Mouse (Mus musculus) neural tube, embryonic 13.5 days (tissue): ENCODE measurements around the gene Dync2li1. TPM values are rescaled to one million over a fixed set of nuclear protein-coding genes. Genes with fewer than 3 reads are reported as not detected.

Source experiments
- ATAC-seq: fragments of 200-750 bp; cut with Nextera tagmentation; 2 replicates; pipeline ENCODE4 v1.8.0; 2017; ENCODE audit warnings: low read depth, mild to moderate bottlenecking, moderate TSS enrichment, moderate library complexity
- H3K27ac ChIP-seq: fragments of 300-500 bp; sonication (generic); replicated peaks from 2 replicates; pipeline ENCODE4 v1.5.1; 2015; ENCODE audit warnings: moderate library complexity, mild to moderate bottlenecking, inconsistent platforms
- H3K27me3 ChIP-seq: fragments of 300-500 bp; sonication (generic); 2 replicates; pipeline ENCODE4 v1.6.1; 2015; ENCODE audit warnings: mild to moderate bottlenecking, inconsistent platforms
- H3K36me3 ChIP-seq: fragments of 300-500 bp; sonication (generic); 2 replicates; pipeline ENCODE4 v1.6.1; 2015; ENCODE audit warnings: mild to moderate bottlenecking, inconsistent platforms
- H3K4me1 ChIP-seq: fragments of 300-500 bp; sonication (generic); replicated peaks from 2 replicates; pipeline ENCODE4 v1.6.1; 2015; ENCODE audit warnings: inconsistent platforms
- H3K4me2 ChIP-seq: fragments of 300-500 bp; sonication (generic); 2 replicates; pipeline ENCODE4 v1.6.1; 2015; ENCODE audit warnings: inconsistent platforms, mild to moderate bottlenecking, moderate library complexity
- H3K4me3 ChIP-seq: fragments of 300-500 bp; sonication (generic); 2 replicates; pipeline ENCODE4 v1.5.1; 2015; ENCODE audit warnings: mild to moderate bottlenecking, inconsistent platforms
- H3K9ac ChIP-seq: fragments of 300-500 bp; sonication (generic); 2 replicates; pipeline ENCODE4 v1.6.1; 2015; ENCODE audit warnings: moderate library complexity, mild to moderate bottlenecking, inconsistent platforms
- H3K9me3 ChIP-seq: fragments of 300-500 bp; sonication (generic); 2 replicates; pipeline ENCODE4 v1.6.1; 2016; ENCODE audit warnings: inconsistent platforms
- WGBS: fragments of 180-500 bp; shearing (Covaris S2); methylation state at CpG from one replicate; pipeline ENCODE4 v1.1.7; 2015; 5-methylcytosine and 5-hydroxymethylcytosine counted together
- polyA plus RNA-seq: library from polyadenylated mRNA; unstranded; fragments of >200 nt; fragmentation: Nextera tagmentation; extraction: Ambion mirVana; gene quantifications from 2 replicates; pipeline ENCODE4 v1.2.1, GENCODE M21; 2015

The Dync2li1 gene
- polyA plus RNA-seq, 1 experiment from 2014 or later = 30.6 TPM

GRCm38 (mm10) chr17:84596501-84596900 lies 29.8 kb upstream of the Dync2li1 start:
- 49% methylated on average over 7 of the region's 7 CpGs for WGBS
- Histone ChIP-seq H3K4me3 (no peak overlapping the region), H3K9ac (no peak overlapping the region)

DNA sequence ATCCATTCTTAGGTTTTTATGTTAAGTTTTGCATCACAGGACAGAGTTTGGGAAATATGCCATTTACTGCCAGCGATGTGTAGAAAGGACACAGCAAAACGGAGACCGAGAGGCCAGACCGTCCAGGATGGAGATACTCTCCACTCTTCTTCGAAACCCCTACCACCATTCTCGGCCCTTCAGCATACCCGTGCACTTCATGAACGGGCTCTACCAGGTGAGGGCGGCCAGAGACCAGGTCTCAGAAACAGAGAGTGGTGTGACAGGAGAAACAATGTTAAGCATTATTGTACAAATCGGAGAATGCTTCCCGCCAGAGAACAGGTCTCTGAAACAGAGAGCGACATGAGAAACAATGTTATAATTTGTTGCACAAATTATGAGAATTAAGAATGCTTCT lies 28.4 kb upstream of the Dync2li1 start:
- WGBS = 93% methylated on average over 12 of the region's 12 CpGs

More at GRCm38 (mm10) chr17:84596501-84596900, 29.8 kb upstream of the Dync2li1 start:
- Histone ChIP-seq H3K4me2 (peak overlapping the region; percentile 29; the same call in 1 of the 2 replicates), H3K9me3 (no peaks in the 10 kb centered on the region), H3K27ac (no peak overlapping the region), H3K4me1 (peaks cover 8% of the 10 kb centered on the region; the same call in 1 of the 2 replicates), H3K36me3 (0 out of 2 replicates have a peak, but pooled peaks cover 4% of the 10 kb centered on the region), H3K27me3 (no peaks in the 10 kb centered on the region)
- ATAC-seq = no peak

DNA sequence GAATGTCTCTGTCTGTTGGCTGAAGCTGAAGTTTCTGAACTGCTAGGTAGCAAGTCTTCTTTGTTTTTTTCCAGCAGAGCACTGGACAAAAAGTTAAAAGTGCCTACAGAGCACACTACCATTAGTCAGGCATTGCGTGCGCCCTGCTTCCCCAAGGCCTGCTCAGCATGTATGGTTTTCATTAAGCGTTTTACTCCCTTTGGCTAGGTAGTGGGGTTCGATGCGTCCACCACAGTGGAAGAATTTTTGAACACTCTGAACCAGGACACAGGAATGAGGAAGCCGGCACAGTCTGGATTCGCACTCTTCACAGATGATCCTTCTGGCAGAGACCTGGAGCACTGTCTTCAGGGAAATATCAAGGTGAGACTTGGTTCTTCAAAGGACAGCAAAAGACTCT lies 27.4 kb upstream of the Dync2li1 start:
- Histone ChIP-seq H3K9me3 (no peaks in the 10 kb centered on the region), H3K4me1 (peaks cover 8% of the 10 kb centered on the region; the same call in 1 of the 2 replicates), H3K9ac (no peak overlapping the region), H3K36me3 (no peaks in the 10 kb centered on the region), H3K4me3 (no peak overlapping the region), H3K27ac (no peak overlapping the region), H3K4me2 (no peak overlapping the region), H3K27me3 (no peaks in the 10 kb centered on the region)
- WGBS = 89% methylated on average over 7 of the region's 7 CpGs
- no peak for ATAC-seq

More for the DNA sequence above, 28.4 kb upstream of the Dync2li1 start:
- Histone ChIP-seq H3K27ac (no peak overlapping the region), H3K4me1 (peaks cover 8% of the 10 kb centered on the region; the same call in 1 of the 2 replicates), H3K4me3 (no peak overlapping the region), H3K9me3 (no peaks in the 10 kb centered on the region), H3K27me3 (no peaks in the 10 kb centered on the region), H3K4me2 (no peak overlapping the region), H3K9ac (no peak overlapping the region), H3K36me3 (no peaks in the 10 kb centered on the region)
- no peak for ATAC-seq

DNA sequence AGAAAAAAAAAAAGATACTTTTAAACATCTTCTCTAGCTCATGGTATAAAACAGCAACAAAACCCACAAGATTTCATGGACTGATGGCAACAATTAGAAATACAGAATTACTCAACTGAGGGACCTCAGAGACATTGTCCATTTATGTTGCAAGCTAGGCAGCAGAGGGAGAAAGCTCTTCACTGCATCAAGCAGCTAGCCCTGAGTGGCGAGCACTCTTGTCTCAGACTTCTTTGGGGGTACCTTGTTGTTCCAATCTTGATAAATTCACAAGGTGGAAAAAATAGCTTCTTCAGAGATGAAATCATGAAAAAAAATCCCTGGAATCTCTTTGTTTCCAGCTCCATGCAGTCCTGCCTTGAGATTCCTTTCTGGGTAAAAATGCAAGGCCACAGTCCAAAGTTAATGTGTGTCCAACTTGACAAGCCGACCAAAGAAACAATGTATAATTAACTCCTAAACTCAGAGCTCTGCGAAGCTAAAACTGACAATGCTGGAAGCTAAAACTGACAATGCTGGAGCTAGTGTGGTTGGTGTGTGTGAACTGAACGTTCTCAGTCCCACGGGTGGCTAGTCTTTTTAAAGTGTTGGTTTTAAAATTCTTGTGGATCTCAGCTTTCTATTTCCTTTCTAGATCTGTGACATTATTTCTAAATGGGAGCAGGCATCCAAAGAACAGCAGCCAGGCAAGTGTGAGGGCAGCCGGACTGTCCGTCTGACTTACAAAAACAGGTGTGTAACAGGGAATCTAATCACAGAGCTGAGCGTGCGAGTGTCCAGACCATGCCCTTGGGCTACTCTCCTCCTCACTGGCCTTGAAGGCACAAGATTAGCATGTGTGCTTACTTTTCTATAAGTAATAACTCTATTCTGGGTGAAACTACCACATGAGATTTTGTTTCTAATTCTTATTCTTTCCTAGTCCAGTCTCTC lies 26.0 kb upstream of the Dync2li1 start:
- WGBS = 80% methylated on average over 9 of the region's 9 CpGs
- no peak overlapping the region for H3K9ac ChIP-seq
- no peak overlapping the region for H3K4me2 ChIP-seq
- H3K9me3 ChIP-seq = no peaks in the 10 kb centered on the region
- H3K27ac ChIP-seq = no peak overlapping the region
- ATAC-seq = no peak
- peaks cover 8% of the 10 kb centered on the region; the same call in 1 of the 2 replicates for H3K4me1 ChIP-seq
- no peak overlapping the region for H3K4me3 ChIP-seq
- H3K36me3 ChIP-seq = no peaks in the 10 kb centered on the region
- no peaks in the 10 kb centered on the region for H3K27me3 ChIP-seq

DNA sequence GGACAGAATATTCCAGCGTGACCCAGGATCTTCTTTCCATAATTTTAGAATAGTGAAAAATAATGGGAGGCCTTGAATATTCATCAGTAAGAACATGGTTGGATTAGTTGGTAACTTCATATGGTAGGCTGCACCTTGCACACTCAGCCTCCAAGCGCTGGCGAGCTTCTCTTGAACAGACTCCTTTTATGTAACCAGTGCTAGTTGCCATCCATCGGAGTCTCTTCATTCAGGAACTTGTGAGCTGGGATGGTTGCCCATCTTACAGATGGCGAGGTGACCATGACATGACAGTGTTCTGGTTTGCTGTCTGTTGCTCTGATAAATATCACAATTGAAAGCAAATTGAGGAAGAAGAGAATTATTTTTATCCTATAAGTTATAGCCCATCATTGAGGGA lies 24.5 kb upstream of the Dync2li1 start:
- Histone ChIP-seq H3K27ac (no peak overlapping the region), H3K4me1 (no peaks in the 10 kb centered on the region), H3K9me3 (no peaks in the 10 kb centered on the region), H3K27me3 (no peaks in the 10 kb centered on the region), H3K4me2 (no peak overlapping the region), H3K4me3 (no peak overlapping the region), H3K36me3 (no peaks in the 10 kb centered on the region), H3K9ac (no peak overlapping the region)
- WGBS = 93% methylated on average over 5 of the region's 5 CpGs
- ATAC-seq = no peak

DNA sequence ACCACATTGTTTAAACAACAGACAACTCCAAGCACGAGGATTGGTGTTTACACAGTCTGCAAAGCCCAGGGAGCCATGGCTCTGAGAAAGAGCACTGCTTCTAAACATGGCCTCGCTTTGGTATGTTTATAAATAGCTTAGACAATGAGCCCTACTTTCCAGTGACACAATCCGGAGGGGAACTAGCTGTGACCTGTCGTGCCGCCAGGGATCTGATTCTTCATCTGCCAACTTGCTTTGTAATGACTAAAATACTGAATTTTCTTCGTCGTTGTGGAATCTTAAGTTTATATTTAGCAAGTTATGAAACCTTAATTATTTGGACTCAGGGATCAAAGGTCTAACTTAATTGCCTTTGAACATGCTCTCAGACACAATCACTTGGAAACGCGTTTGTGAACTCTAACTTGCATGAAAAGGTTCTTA lies 23.1 kb upstream of the Dync2li1 start:
- H3K4me2 ChIP-seq = no peak overlapping the region
- ATAC-seq = no peak
- 78% methylated on average over 9 of the region's 9 CpGs for WGBS
- H3K9ac ChIP-seq = no peak overlapping the region
- no peaks in the 10 kb centered on the region for H3K36me3 ChIP-seq
- H3K9me3 ChIP-seq = no peaks in the 10 kb centered on the region
- no peak overlapping the region for H3K27ac ChIP-seq
- no peaks in the 10 kb centered on the region for H3K4me1 ChIP-seq
- H3K27me3 ChIP-seq = no peaks in the 10 kb centered on the region
- no peak overlapping the region for H3K4me3 ChIP-seq

DNA sequence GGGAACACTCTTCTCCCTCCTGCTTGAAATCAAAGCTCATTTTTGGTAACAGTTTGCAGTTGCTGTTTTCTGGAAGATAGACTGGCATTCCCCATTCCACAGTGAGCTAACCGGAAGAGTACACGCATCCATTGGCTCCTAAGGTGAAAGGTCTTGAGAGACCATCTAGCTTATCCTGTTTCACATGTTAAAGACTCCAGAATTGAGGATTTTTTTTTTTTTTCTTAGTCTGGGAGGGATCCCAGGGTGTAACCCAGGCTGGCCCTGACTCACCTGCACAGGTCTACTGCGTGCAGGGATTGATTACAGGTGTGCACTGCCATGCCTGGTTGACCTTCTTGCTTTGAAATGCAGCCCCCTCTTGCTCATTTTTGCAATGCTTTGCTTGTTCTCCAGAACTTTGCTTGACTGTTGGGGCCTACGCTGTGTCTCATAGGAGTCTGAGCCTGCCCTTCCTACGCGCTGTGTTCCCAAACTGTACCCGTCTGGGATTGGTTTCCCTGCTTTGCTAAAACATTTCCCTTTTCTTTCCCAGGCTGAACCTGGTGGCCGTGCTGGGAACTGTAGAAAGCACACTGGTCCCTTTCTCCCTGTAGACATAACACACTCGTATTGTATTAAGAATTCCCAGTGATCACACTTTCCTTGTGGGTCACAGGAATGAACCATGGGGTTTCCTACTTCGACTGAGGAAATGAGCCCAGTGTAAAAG lies 22.4 kb upstream of the Dync2li1 start:
- Histone ChIP-seq H3K9ac (no peak overlapping the region), H3K9me3 (no peaks in the 10 kb centered on the region), H3K4me2 (no peak overlapping the region), H3K36me3 (no peaks in the 10 kb centered on the region), H3K27ac (no peak overlapping the region), H3K4me3 (no peak overlapping the region), H3K4me1 (no peaks in the 10 kb centered on the region), H3K27me3 (no peaks in the 10 kb centered on the region)
- ATAC-seq = no peak
- 95% methylated on average over 10 of the region's 10 CpGs for WGBS

DNA sequence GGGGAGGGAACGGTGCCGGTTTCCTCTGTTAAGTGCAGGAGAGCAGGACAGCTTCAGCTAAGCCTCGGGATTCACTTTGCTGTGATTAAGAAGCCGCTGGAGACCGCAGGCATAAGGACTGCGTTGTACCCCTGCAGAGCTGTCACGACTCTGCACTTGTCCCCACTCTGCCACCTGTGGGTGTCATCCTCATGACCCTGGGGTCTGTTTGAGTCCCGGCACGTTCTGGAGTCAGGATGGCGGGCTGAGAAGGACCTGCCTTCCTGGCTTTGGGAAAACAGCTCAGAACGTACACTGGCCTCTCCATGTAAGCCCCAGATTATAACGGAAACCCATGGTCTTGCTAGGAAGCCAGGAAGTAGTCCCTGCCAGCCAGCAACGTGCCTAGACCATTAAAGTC lies 19.3 kb upstream of the Dync2li1 start:
- H3K4me1 ChIP-seq = peaks cover 2% of the 10 kb centered on the region; the same call in 1 of the 2 replicates
- WGBS = 65% methylated on average over 13 of the region's 13 CpGs
- H3K4me3 ChIP-seq = no peak overlapping the region
- H3K27ac ChIP-seq = no peak overlapping the region
- no peak overlapping the region for H3K9ac ChIP-seq
- ATAC-seq = no peak
- no peaks in the 10 kb centered on the region for H3K27me3 ChIP-seq
- no peaks in the 10 kb centered on the region for H3K9me3 ChIP-seq
- no peaks in the 10 kb centered on the region for H3K36me3 ChIP-seq
- no peak overlapping the region for H3K4me2 ChIP-seq

- Histone ChIP-seq H3K9ac (no peak overlapping the region), H3K27ac (no peak overlapping the region), H3K36me3 (no peaks in the 10 kb centered on the region), H3K9me3 (no peaks in the 10 kb centered on the region), H3K4me1 (peaks cover 4% of the 10 kb centered on the region; the same call in 1 of the 2 replicates), H3K4me3 (no peak overlapping the region), H3K4me2 (no peak overlapping the region), H3K27me3 (no peaks in the 10 kb centered on the region)
- WGBS = 75% methylated on average over 5 of the region's 5 CpGs
- ATAC-seq = no peak
Observed at GRCm38 (mm10) chr17:84607617-84608016, 18.7 kb upstream of the Dync2li1 start.

- no peak for ATAC-seq
- Histone ChIP-seq H3K27me3 (no peaks in the 10 kb centered on the region), H3K4me2 (no peak overlapping the region), H3K4me3 (no peak overlapping the region), H3K36me3 (no peaks in the 10 kb centered on the region), H3K9me3 (no peaks in the 10 kb centered on the region), H3K27ac (no peak overlapping the region), H3K4me1 (peaks cover 4% of the 10 kb centered on the region; the same call in 1 of the 2 replicates), H3K9ac (no peak overlapping the region)
- 83% methylated on average over 4 of the region's 4 CpGs for WGBS
Observed at GRCm38 (mm10) chr17:84608606-84609005, 17.7 kb upstream of the Dync2li1 start.

GRCm38 (mm10) chr17:84611500-84611899 lies 14.8 kb upstream of the Dync2li1 start:
- ATAC-seq = no peak
- H3K27me3 ChIP-seq = no peaks in the 10 kb centered on the region
- no peak overlapping the region for H3K4me3 ChIP-seq
- no peaks in the 10 kb centered on the region for H3K36me3 ChIP-seq
- no peak overlapping the region for H3K9ac ChIP-seq
- H3K9me3 ChIP-seq = no peaks in the 10 kb centered on the region
- no peak overlapping the region for H3K27ac ChIP-seq
- H3K4me2 ChIP-seq = no peak overlapping the region
- WGBS = 72% methylated on average over 9 of the region's 9 CpGs
- peaks cover 4% of the 10 kb centered on the region; the same call in 1 of the 2 replicates for H3K4me1 ChIP-seq

GRCm38 (mm10) chr17:84611971-84612370 lies 14.3 kb upstream of the Dync2li1 start:
- Histone ChIP-seq H3K36me3 (no peaks in the 10 kb centered on the region), H3K9me3 (no peaks in the 10 kb centered on the region), H3K4me1 (peaks cover 4% of the 10 kb centered on the region; the same call in 1 of the 2 replicates), H3K27ac (no peak overlapping the region), H3K27me3 (no peaks in the 10 kb centered on the region), H3K9ac (no peak overlapping the region), H3K4me3 (no peak overlapping the region), H3K4me2 (no peak overlapping the region)
- no peak for ATAC-seq
- WGBS = 38% methylated on average over 7 of the region's 7 CpGs
